Mouse (Mus musculus) ES-Bruce4 (cell line): ENCODE results near the gene Zfand2a. TPM values are rescaled to one million over a fixed set of nuclear protein-coding genes. Genes with fewer than 3 reads are reported as not detected.

Experiments used
- H3K27ac ChIP-seq: 2 replicates; pipeline ENCODE4 v1.5.1; 2012; ENCODE audit warnings: low read length, inconsistent platforms; ENCODE audit not compliant: insufficient read depth
- H3K27me3 ChIP-seq: 2 replicates; pipeline ENCODE4 v1.6.1; 2012; ENCODE audit warnings: mild to moderate bottlenecking, low read length, inconsistent platforms; ENCODE audit not compliant: control insufficient read depth, poor library complexity, insufficient read depth, severe bottlenecking
- H3K36me3 ChIP-seq: 2 replicates; pipeline ENCODE4 v1.6.1; 2012; ENCODE audit warnings: inconsistent platforms, mild to moderate bottlenecking, low read length, moderate library complexity; ENCODE audit not compliant: control insufficient read depth, poor library complexity, insufficient read depth, severe bottlenecking
- H3K4me1 ChIP-seq: one replicate; pipeline ENCODE4 v1.8.1; 2011; ENCODE audit warnings: low read length; ENCODE audit not compliant: control insufficient read depth, insufficient read depth
- H3K4me3 ChIP-seq: 2 replicates; pipeline ENCODE4 v1.5.1; 2011; ENCODE audit warnings: low read depth, mild to moderate bottlenecking, low read length
- H3K9ac ChIP-seq: 2 replicates; pipeline ENCODE4 v1.6.1; 2012; ENCODE audit warnings: low read depth, mild to moderate bottlenecking, inconsistent platforms; ENCODE audit not compliant: poor library complexity, severe bottlenecking
- H3K9me3 ChIP-seq: replicated peaks from 2 replicates; pipeline ENCODE4 v1.6.1; 2012; ENCODE audit warnings: mild to moderate bottlenecking, low read length, inconsistent platforms; ENCODE audit not compliant: control insufficient read depth, poor library complexity, insufficient read depth, severe bottlenecking
- CTCF ChIP-seq: IDR thresholded peaks from one replicate; pipeline ENCODE4 v1.8.1; 2011; ENCODE audit warnings: low read depth, low read length
- EP300 ChIP-seq: IDR thresholded peaks from 2 replicates; pipeline ENCODE4 v1.6.1; 2011; ENCODE audit warnings: low read depth, low read length; ENCODE audit not compliant: insufficient read depth
- POLR2A ChIP-seq: IDR thresholded peaks from one replicate; pipeline ENCODE4 v1.8.1; 2011; ENCODE audit warnings: low read length; ENCODE audit not compliant: insufficient read depth
- polyA plus RNA-seq: library from polyadenylated mRNA; stranded (reverse); fragments of >200 nt; gene quantifications from 2 replicates; pipeline ENCODE4 v1.2.4, GENCODE M21; 2011; ENCODE audit warnings: low read depth; ENCODE audit not compliant: missing spikeins, insufficient read depth, insufficient read length

Gene Zfand2a
- polyA plus RNA-seq, 1 experiment = 11.3 TPM

- no peaks in the 10 kb centered on the region for H3K4me1 ChIP-seq
- H3K27ac ChIP-seq = no peak within 1 kb of the TSS
- H3K4me3 ChIP-seq = no peak within 1 kb of the TSS
- H3K9ac ChIP-seq = no peak within 1 kb of the TSS
- TF ChIP-seq CTCF (no peak), POLR2A (no peak), EP300 (no peak)
- H3K27me3 ChIP-seq = no peaks in the 10 kb centered on the region
- H3K9me3 ChIP-seq = no peaks in the 10 kb centered on the region
- no peaks in the 10 kb centered on the region for H3K36me3 ChIP-seq
These were observed 61.1 kb downstream of the Zfand2a start, which contains the start of gene Gper1 for GRCm38 (mm10) chr5:139423026-139423865. Gper1 (plus strand) TSS chr5:139423151.

Other genes with a start within 250 kb of the Zfand2a start
- gene Get4, start 232.2 kb downstream of the Zfand2a start, polyA plus RNA-seq = 55.9 and 67.7 TPM in 2 replicates
- gene Adap1, start 158.9 kb downstream of the Zfand2a start, polyA plus RNA-seq = 16.5 and 17.0 TPM in 2 replicates
- 19.9 and 26.1 TPM in 2 replicates for gene Cox19, start 133.1 kb downstream of the Zfand2a start, polyA plus RNA-seq
- gene Cyp2w1, start 131.9 kb downstream of the Zfand2a start, polyA plus RNA-seq = not detected in 2 replicates
- 0.82 and 0.91 TPM in 2 replicates for gene Gpr146, start 106.9 kb downstream of the Zfand2a start, polyA plus RNA-seq
- gene C130050O18Rik, start 79.3 kb downstream of the Zfand2a start, polyA plus RNA-seq = not detected in 2 replicates
- not detected in 2 replicates for gene Gper1, start 61.4 kb downstream of the Zfand2a start, polyA plus RNA-seq
- 44.5 and 48.7 TPM in 2 replicates for gene 3110082I17Rik, start 24.0 kb downstream of the Zfand2a start, polyA plus RNA-seq
- gene Uncx, start 58.9 kb upstream of the Zfand2a start, polyA plus RNA-seq = not detected in 2 replicates